Mouse (Mus musculus): ENCODE data around the gene Fer.

- TF ChIP-seq POLR2A (IDR thresholded peaks at IDR 0.05; ENCODE audit: control insufficient read depth, low read depth, low read length) (no peak), CTCF (IDR thresholded peaks at IDR 0.05; ENCODE audit: control insufficient read depth, insufficient read depth, insufficient replicate concordance, low read depth, low read length) (no peak)
These were observed 163.6 kb downstream of the Fer start for GRCm38 (mm10) chr17:64026485-64026884.
